Mouse (Mus musculus) MEL-GATA-1-ER (cell line): ENCODE results near the gene Gm8127.
"Not testable (repeated sequence)": the region's sequence is repeated elsewhere in the genome, so short reads cannot be mapped to it uniquely, and the experiment has no call there.

Experiments
- DNase-seq: peaks from one replicate; pipeline ENCODE4 v3.0.0-alpha.2; 2012; ENCODE audit warnings: low read depth; ENCODE audit errors: extremely low read depth

The Gm8127 gene

GRCm38 (mm10) chr14:43293503-43293902 lies at the start of gene Gm8127:
Gene Gm8127, minus strand, starts transcription at chr14:43293832.
- DNase-seq, result not testable (repeated sequence)

GRCm38 (mm10) chr14:43337646-43338045 lies 44.0 kb upstream of the Gm8127 start:
- not testable (repeated sequence) for DNase-seq

- DNase-seq, result not testable (repeated sequence)
Measured at GRCm38 (mm10) chr14:43331362-43331880, 37.8 kb upstream of the Gm8127 start.

GRCm38 (mm10) chr14:43328603-43329002 lies 35.0 kb upstream of the Gm8127 start:
- not testable (repeated sequence) for DNase-seq

GRCm38 (mm10) chr14:43319516-43319915 lies 25.9 kb upstream of the Gm8127 start:
- not testable (repeated sequence) for DNase-seq

GRCm38 (mm10) chr14:43278681-43279080 lies 15.0 kb downstream of the Gm8127 start:
- DNase-seq, result not testable (repeated sequence)

GRCm38 (mm10) chr14:43278146-43278545 lies 15.5 kb downstream of the Gm8127 start:
- DNase-seq, result not testable (repeated sequence)

GRCm38 (mm10) chr14:43277468-43277867 lies 16.2 kb downstream of the Gm8127 start:
- not testable (repeated sequence) for DNase-seq

GRCm38 (mm10) chr14:43275752-43276151 lies 17.9 kb downstream of the Gm8127 start:
- DNase-seq, result not testable (repeated sequence)

GRCm38 (mm10) chr14:43274986-43275511 lies 18.6 kb downstream of the Gm8127 start, which contains the start of gene Gm9732:
Gene Gm9732, plus strand, starts transcription at chr14:43275036.
- DNase-seq, result not testable (repeated sequence)

- not testable (repeated sequence) for DNase-seq
Measured at GRCm38 (mm10) chr14:43273161-43273560, 20.5 kb downstream of the Gm8127 start.

GRCm38 (mm10) chr14:43269211-43269610 lies 24.4 kb downstream of the Gm8127 start:
- not testable (repeated sequence) for DNase-seq

- DNase-seq, result not testable (repeated sequence)
Measured at GRCm38 (mm10) chr14:43268521-43269084, 25.0 kb downstream of the Gm8127 start.

GRCm38 (mm10) chr14:43263421-43263820 lies 30.2 kb downstream of the Gm8127 start:
- not testable (repeated sequence) for DNase-seq

- not testable (repeated sequence) for DNase-seq
Measured at GRCm38 (mm10) chr14:43258349-43258748, 35.3 kb downstream of the Gm8127 start, which contains the start of gene Gm8126. Gene Gm8126, plus strand, starts transcription at chr14:43258649.

GRCm38 (mm10) chr14:43256511-43256910 lies 37.1 kb downstream of the Gm8127 start:
- DNase-seq, result not testable (repeated sequence)

- not testable (repeated sequence) for DNase-seq
Measured at GRCm38 (mm10) chr14:43250549-43251253, 42.9 kb downstream of the Gm8127 start.

GRCm38 (mm10) chr14:43249611-43250170 lies 43.9 kb downstream of the Gm8127 start:
- not testable (repeated sequence) for DNase-seq
